Mouse (Mus musculus) gastrocnemius, adult 2 months (tissue): Measurements from ENCODE around the gene Zap70. TPM values are rescaled to one million over a fixed set of nuclear protein-coding genes. Genes with fewer than 3 reads are reported as not detected.
A peak's percentile ranks its signal among the peaks of the same experiment; 100 is the strongest.

ENCODE experiments used
- DNase-seq: peaks from one replicate; pipeline ENCODE4 v3.0.0; 2022
- H3K27ac ChIP-seq: fragments of 200-600 bp; 2 replicates; pipeline ENCODE4 v1.8.1; 2022; ENCODE audit warnings: mild to moderate bottlenecking
- H3K4me3 ChIP-seq: fragments of 200-600 bp; 2 replicates; pipeline ENCODE4 v1.8.1; 2022; ENCODE audit warnings: mild to moderate bottlenecking, moderate library complexity
- CTCF ChIP-seq: fragments of 200-600 bp; IDR thresholded peaks from 2 replicates; pipeline ENCODE4 v1.8.1; 2022; ENCODE audit warnings: antibody characterized with exemption, mild to moderate bottlenecking, moderate library complexity
- intact Hi-C: fragments of 180-260 bp; cut with DNase I; formaldehyde crosslinking; loops from one replicate; pipeline ENCODE4 v1.15.1; 2025
- total RNA-seq, 2 experiments: library from RNA; stranded (reverse); gene quantifications; 2 replicates each; pipeline ENCODE4 v1.2.3; 2021

Zap70 gene
- total RNA-seq, 2 experiments from 2014 or later = 0.84 TPM; not detected in 1

DNA sequence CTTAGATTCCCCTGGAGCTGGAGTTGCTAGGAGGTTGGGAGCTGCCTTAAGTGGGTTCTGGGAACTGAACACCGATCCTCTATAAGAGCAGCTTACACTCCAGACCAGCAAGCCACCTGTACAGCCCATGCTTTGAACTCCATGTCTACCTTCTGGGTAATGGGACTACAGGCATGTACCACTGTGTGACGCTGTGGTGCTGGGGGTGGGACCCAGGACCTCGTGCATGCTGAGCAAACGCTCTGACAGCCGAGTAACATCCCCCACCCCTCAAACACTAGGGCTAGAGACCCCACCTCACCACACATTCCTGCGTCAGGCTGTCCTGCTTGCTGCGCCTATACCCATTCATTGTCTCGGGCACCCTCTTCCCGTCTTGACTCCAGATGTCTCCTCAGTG, 3.0 kb upstream of the Zap70 start:
- no peak for TF ChIP-seq CTCF
- intact Hi-C loops = no loop called here
- Histone ChIP-seq H3K27ac (no peak overlapping the region), H3K4me3 (no peak overlapping the region)
- DNase-seq = no peak

DNA sequence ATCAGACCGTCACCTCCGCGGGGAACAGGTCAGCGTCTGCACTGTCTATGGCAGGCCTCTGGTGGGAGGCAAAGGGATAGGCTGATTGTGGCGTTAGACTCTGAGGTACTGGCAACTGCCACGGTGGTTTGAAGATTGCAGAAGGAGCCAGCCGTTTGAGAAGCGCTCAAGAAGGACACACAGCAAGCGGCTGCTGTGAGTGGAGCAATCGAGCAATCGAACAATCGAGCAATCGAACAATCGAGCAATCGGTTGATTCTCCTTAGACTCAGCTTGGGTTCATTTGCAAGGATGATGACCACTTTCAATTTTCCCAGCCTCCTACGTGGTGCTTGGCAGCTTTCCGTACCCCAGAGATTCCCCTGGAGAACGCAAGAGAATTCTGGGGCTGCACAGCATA, 2.5 kb upstream of the Zap70 start:
- H3K4me3 ChIP-seq = no peak overlapping the region
- intact Hi-C loops = no loop called here

GRCm38 (mm10) chr1:36760401-36760800, 1.2 kb upstream of the Zap70 start:
- intact Hi-C loops = no loop called here
- Histone ChIP-seq H3K27ac (no peak overlapping the region), H3K4me3 (no peak overlapping the region)
- TF ChIP-seq CTCF = no peak
- no peak for DNase-seq

More for the DNA sequence above, 2.5 kb upstream of the Zap70 start:
- no peak for DNase-seq
- TF ChIP-seq CTCF = no peak
- no peak overlapping the region for H3K27ac ChIP-seq

- no peak for DNase-seq
- Histone ChIP-seq H3K27ac (no peak overlapping the region), H3K4me3 (no peak overlapping the region)
- no peak for TF ChIP-seq CTCF
- intact Hi-C loops = no loop called here
Measured at GRCm38 (mm10) chr1:36761061-36761460, 537 bp upstream of the Zap70 start.

DNA sequence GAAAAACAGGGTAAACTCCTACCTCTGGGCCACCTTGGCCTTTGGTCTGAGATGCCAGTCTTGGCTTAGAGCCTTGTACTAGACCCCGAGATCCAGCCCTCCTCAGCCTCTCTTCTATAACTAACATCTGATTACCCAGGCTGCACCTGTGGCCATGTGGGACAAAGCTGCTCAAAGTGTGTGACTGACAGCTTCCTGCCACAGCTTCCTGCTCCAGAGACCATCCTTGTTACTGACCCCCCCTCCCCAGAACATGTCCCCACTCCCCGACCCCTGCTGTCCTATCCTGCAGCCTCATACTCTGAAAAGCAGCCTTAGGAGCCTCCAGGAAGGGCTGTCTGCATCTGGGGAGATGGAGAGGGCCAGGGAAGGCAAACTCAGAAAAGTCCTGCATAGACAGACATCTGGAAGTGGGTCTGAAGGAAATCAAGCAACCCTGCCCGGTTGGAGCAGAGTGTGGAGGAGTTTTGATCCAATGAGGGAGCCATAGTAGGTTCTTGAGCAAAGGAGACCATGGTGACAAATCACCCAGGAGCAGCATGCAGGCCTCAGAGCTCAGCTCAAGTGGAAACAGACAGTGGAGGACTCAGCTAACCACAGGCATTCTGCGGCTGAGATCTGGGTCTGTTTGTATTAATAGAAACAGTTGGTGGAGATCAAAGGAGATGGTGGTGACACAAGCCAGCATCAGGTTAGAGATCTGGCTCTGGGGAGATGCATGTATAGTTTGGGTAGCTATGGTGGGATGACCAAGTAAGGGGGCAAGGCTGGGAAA, 5.0 kb downstream of the Zap70 start:
- no peak overlapping the region for H3K27ac ChIP-seq
- H3K4me3 ChIP-seq = no peak overlapping the region
- no peak for DNase-seq

DNA sequence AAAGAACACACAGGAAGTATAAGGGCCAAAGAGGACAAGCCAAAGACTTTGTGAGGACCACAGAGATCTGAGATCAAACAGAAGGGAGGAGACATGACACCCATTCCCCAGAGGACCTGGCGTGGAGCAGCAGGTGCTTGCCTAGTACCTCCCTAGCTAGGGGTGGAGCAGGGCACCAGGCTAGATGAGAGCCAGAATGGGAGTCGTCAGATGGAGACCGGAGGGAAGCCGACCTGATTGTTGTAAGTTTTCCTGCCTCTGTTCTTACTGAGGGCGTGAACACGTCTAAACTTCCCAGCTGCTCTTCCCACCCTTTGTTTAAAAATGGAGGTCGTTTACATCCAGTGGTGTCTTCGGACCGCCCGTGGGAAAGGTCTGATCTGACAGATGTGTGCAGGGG, 5.7 kb downstream of the Zap70 start:
- H3K27ac ChIP-seq = no peak overlapping the region
- TF ChIP-seq CTCF = no peak
- intact Hi-C loops = no loop called here
- DNase-seq = no peak
- H3K4me3 ChIP-seq = no peak overlapping the region

More for the DNA sequence above, 5.0 kb downstream of the Zap70 start:
- no peak for TF ChIP-seq CTCF
- intact Hi-C loops = no loop called here

DNA sequence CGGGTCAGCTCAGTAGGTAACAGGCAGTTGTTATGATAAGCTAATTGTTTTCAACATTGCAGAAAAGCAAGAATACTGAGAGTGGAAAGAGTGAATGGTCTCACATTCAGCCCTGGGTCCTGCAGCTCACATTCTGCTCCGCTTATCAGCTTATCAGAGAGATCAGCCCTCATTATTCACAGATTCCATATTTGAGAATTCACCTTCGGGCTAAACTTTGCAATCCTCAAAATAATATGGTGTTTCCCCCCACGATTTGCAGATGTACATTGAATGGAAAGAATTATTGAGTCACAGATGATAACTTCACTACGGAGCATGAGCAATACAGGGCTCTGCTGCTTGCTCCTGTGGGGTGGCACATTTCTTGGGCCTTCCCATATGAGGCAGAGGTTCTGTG, 7.2 kb downstream of the Zap70 start:
- H3K4me3 ChIP-seq = no peak overlapping the region
- no peak overlapping the region for H3K27ac ChIP-seq
- TF ChIP-seq CTCF = no peak
- intact Hi-C loops = no loop called here
- DNase-seq = no peak

DNA sequence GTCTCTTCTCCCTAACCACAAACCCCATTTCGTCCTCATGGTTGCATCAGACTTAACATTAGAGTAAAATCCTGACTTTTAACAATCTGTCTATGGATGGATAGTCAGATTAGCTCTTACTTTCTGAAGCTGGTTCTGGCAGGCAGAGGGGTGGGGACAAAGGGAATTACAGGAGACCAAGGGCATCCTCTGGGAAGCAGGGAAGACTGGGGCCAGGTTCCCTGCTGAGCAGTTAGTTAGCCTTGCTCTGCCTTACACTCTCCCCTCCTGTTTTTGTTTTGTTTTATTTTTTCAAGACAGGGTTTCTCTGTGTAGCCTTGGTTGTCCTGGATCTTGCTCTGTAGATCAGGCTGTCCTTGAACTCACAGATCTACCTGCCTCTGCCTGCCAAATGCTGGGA, 8.4 kb downstream of the Zap70 start:
- no peak for TF ChIP-seq CTCF
- no peak for DNase-seq
- Histone ChIP-seq H3K4me3 (no peak overlapping the region), H3K27ac (no peak overlapping the region)
- intact Hi-C loops = no loop called here

GRCm38 (mm10) chr1:36770998-36771397, 9.4 kb downstream of the Zap70 start:
- no peak for DNase-seq
- Histone ChIP-seq H3K4me3 (no peak overlapping the region; the same call in 1 of the 2 replicates), H3K27ac (no peak overlapping the region)
- no peak for TF ChIP-seq CTCF
- intact Hi-C loops = no loop called here

GRCm38 (mm10) chr1:36772198-36772934, 10.8 kb downstream of the Zap70 start:
- H3K27ac ChIP-seq = no peak overlapping the region
- no peak for DNase-seq
- no peak overlapping the region for H3K4me3 ChIP-seq
- no peak for TF ChIP-seq CTCF
- intact Hi-C loops = no loop called here

DNA sequence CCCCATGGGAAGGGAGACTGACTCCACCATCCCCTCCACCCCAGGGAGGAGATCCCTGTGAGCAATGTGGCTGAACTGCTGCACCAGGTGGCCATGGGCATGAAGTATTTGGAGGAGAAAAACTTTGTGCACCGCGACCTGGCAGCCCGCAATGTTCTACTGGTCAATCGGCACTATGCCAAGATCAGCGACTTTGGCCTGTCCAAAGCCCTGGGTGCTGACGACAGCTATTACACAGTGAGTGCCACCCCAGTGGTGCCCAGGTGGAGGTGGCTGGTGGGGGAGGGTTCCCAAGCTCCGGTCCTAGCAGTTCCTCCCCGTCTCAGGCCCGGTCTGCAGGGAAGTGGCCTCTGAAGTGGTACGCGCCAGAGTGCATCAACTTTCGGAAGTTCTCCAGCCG, 19.2 kb downstream of the Zap70 start:
- Histone ChIP-seq H3K4me3 (no peak overlapping the region), H3K27ac (no peak overlapping the region)
- no peak for TF ChIP-seq CTCF
- peak; percentile 26 for DNase-seq
- intact Hi-C loops = loop anchor here (5.0 kb wide), 1 partner anchor 352 kb away; no protein-coding TSS in a partner anchor

- H3K27ac ChIP-seq = no peak overlapping the region
- intact Hi-C loops = loop anchor here (5.0 kb wide), 1 partner anchor 350 kb away; no protein-coding TSS in a partner anchor
- peak; percentile 14 for DNase-seq
- H3K4me3 ChIP-seq = no peak overlapping the region
- peak; percentile 16; the same call in 1 of the 2 replicates for TF ChIP-seq CTCF
Measured at GRCm38 (mm10) chr1:36782476-36782875, 20.9 kb downstream of the Zap70 start.
